Mouse (Mus musculus) frontal cortex, postnatal 14 days (tissue): ENCODE data around the gene Glp1r.

ENCODE experiments used
- DNase-seq, 2 experiments: peaks; one replicate each; pipeline ENCODE4 v3.0.0; 2022; ENCODE audit warnings: low spot score in 2 of 2

Gene Glp1r

DNA sequence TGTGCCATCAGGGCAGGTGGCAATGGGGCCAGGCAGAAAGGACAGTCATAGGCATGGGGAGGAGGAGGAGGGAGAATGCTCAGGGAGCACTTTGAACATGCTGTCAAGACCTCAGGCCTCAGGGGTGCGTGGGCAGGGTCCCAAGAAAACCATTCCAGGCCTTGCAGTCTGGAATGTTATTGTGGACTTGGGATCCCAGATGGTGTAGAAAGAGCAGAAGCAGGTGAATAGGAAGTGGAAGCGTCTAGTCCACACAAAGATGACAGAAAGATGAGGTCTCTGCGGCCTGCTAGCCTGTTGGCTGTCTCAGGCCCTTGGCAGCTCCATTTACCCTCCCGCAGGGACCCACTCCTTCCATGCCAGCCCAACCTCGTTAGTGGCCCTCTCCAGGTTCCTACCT lies 10.9 kb downstream of the Glp1r start:
- no peak for DNase-seq

DNA sequence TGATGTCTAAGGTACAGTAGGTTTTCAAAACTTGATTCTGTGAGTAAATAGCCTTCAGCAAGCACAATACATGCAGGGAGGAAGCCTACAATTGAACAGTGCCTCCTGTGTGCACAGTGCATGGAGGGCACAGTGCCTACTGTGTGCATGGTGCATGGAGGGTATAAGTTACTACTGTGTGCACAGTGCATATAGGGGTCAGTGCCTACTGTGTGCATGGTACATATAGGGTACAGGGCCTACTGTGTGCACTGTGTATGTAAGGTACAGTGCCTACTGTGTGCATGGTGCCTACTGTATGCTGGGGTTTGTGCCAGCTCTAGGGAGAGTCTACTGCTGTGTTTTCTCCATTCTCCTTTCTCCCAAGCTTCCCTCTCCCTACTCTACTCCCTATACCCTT lies 12.6 kb downstream of the Glp1r start:
- DNase-seq, result no peak

DNA sequence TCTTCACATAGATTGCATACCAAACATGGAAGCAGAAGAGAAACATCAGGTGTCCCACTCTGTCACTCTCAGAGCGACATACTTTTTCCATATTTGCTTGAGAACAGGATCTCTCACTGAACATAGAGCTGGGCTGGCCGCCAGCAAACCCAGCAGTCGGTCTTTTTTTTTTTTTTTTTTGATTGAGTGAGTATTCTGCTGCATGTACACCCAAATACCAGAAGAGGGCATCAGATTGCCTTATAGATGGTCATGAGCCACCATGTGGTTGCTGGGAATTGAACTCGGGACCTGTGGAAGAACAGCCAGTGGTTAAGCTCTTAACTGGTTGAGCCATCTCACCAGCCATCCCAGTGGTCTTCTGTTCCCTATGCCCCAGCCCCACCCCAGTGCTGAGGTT lies 21.9 kb downstream of the Glp1r start:
- no peak for DNase-seq

DNA sequence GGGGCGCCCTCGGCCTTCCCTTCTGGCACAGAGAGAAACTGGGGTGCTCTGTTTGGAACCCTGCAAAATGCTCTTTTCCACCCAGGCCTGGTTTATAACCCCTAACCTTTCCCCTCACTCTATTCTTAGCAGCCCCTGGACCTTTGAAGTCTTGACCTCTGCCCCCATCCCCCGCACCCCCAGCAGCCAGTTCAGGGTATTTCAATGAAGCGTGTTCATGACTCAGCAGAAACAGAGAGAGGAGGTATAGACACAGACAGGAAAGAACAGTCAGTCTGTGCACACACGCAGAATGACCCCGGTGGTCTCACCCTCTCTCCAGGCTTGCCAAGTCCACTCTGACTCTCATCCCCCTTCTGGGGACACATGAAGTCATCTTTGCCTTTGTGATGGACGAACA lies 29.2 kb downstream of the Glp1r start:
- DNase-seq, result no peak

DNA sequence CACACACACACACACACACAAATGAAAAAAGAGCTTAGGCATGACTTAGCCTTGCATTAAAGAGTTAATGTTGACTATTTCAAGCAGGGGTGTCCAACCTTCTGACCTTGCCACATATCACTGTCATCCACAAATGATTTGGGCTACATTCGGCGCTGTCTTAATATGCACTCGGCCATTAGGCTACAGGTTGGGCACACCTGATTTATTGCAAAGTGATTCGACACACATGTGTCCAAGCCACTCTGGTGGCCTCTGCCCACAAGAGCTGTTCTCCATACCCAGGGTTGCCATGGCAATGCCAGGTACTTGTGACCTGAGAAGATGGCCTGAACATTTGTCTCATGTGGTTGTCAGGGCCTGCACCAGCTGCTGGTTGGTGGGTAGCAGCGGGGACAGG lies 31.2 kb downstream of the Glp1r start:
- DNase-seq, result no peak

DNA sequence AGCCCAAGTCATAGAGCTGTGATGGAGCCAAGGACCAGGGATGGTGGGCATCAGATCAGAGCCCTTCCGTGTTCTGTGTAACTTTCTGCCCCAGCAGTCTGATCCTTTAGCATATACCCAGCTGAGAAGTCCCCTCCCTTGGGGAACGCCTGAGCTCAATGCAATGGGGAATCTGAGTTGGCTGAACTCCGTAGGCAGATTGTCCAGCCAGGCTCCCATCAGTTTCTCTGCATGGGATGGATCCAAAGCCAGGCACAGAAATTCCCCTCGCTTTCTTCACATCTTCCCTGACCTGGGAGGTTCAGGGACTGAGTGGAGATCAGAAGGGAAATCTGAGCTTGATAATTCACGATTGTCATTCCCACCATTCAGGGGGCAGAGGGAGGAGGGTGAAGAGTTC lies 33.7 kb downstream of the Glp1r start:
- no peak for DNase-seq

DNA sequence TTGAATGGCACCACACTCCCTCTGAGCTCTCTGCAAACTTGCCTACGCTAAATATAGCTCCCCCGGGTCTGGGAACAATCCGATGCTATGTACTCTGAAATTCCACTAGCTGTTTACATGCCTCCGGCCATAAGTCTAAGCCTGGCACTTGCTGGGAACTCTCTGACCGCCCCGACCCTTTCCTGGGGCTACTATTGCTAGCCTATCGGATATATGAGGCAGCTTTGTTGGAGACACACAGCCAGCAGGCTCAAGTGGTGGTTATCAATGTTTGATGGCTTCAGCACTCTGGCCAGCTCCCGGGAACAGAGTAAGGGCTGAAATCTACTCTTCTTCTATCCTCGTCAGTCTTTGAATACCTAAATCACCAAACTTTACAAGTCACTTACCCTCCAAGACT lies 36.9 kb downstream of the Glp1r start:
- no peak for DNase-seq

DNA sequence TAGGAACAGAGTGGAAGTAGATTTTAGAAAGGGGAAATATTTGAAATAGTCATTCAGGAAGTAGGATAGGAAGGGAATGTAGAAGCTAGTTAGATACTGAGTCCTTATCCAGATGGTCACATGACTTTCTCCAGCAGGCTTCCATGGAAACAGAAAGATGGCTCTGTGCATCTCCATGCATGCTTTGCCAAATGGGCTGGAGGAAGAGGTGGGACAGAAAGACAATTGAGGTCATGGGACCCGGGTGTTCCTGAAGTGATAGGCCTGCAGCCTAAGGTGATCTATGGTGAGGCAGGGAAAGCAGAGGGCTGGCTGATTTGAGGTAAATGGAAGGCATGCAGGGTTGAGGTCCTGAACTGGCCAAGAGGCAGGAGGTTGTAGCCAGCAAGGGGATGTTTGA lies 46.8 kb downstream of the Glp1r start:
- no peak for DNase-seq

DNA sequence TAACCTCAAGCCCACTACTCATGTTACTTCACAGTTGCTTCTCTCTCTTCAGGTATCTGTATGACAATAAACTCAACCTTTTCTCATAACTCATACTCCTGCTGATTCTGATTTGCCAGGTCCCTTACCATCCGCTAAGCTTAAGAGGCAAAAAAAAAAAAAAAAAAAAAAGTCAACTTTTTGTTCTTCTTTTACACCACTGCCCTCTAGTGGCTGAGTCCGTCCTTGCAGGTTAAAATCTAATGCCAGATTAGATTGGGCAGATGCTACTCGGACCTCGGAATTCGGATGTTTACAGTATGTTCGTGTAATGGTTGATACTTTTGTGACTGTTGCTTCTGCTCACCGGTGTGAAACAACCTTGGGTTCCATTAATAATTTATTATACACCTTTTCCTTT lies 49.2 kb downstream of the Glp1r start:
- peak in 1 of 2 experiments; percentile 78 for DNase-seq

DNA sequence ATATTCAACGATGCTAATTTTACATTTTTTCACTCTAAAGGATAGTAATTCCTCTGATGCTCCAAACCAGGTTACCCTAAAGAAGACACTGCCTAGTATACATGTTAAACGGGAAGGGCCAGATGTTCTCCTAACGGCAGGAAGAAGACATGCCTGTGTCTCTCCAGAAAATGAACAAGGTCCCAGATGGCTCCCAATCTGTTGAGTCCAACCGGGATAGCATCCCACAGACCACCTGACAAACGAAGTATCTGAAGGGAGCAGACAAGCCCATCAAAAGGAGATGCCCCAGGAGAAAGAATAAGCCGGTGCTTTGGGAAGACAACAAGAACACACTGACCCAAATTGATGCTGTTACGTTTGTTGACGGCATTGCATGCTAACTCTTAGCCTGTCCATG lies 50.0 kb downstream of the Glp1r start:
- no peak for DNase-seq

DNA sequence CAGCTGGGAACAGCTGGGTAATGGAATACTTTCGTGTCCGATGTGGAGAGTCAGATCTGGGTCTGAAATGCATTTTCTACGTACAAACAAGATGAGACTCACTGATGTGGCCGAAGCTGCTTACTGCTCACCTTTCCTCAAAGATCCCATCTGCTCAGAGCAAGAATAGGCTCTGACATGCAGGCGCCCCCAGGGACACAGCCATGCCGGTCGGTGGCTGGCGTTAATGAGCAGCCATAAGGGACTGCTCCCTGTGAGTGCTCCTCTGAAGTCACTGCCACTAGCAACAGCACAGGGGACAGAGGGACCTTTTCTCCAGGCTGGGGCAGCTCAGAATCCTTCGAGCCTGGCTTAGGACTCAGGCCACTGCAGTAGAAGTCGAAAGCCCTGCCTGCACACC lies 52.7 kb downstream of the Glp1r start, which contains the start of gene Umodl1:
TSS of gene Umodl1 (plus strand) at position 301 of the 400 bp plus-strand sequence.
- DNase-seq, result no peak

DNA sequence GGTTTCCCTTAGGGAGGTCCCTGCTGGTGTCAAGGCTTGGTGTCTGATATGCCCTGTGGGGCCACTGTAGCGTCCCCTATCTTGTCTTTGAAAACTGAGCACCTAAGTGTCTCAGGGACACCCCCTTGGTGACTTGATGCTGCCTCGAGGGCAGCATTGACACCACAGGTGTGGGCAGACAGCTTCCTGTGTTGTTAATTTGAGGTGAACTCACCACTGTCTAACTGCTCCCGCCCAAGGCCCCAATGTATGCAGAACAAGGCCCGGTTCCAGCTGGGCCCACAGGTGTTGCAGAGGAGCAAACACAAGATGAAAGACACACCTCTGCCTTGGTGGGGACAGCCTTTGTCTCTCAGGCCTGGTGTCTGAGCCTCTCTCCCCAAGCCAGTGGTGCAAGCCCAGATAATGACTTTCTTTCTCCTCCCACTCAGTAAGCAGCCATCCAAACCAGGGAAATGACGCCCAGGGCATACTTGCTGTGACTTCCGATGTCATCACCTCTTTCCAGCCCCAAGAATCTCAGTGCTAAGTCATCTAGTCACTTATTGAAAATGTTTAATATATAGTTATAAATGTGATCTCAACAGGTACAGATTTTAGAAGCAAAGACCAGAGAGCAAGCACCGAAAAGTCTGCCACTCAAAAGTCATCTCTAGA lies 60.4 kb downstream of the Glp1r start:
- DNase-seq, result no peak

DNA sequence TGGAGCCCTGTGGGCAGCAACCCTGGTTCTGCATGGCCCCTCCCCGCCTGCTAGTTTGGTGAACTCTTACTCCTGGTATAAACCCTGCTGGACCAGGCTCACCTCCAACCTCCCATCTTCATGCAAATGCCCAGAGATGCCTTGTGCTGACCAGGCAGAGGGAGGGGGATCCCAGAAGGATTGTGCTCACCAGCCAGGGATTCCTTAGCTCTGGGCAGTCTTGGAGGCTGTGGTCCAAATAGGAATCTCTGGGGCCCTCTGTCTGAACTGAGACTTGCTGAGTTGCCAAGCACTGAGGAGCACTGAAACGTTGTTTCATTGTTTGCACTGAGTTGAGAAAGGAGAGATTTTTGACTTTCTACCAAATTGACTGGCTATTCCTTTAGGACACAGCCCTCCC lies 61.3 kb downstream of the Glp1r start:
- DNase-seq, result no peak

DNA sequence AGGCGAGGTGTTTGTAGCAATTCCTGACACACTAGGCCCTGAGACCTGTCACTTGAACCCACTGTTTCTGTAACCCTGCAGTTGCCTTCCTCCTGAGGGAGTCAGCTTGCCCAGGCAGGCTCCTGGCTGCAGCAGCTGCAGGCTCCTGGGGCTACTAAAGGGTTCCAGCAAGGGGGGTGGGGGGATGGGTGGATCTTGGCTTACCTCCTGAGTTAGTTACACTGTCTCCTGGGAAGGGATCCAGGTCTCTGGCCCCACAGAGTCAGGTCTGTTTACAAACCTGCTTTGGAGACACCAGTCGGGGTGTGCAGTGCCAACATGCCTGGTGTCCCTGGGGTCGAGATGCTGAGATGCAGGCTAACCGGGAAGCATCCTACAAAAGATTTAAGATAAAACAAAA lies 68.4 kb downstream of the Glp1r start:
- DNase-seq, result no peak

DNA sequence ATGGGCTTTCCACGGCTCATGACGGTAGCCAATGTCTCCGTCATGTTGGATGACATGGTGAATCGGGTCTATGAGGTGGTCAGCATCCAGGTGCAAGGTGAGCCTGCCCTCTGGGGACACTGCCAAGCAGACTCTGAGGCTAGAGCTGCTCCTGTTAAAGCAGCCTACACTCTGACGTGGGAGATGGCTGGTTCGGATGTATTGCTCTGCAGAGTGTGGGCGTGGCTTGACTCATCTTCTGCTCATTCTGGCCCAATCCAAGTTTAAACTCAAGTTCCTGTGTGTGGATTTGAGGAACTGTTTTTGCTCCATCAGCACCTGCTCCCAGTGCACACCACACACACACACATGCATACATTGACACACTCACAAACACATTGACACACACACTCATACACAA lies 70.3 kb downstream of the Glp1r start:
- DNase-seq, result peak in 1 of 2 experiments; percentile 13

DNA sequence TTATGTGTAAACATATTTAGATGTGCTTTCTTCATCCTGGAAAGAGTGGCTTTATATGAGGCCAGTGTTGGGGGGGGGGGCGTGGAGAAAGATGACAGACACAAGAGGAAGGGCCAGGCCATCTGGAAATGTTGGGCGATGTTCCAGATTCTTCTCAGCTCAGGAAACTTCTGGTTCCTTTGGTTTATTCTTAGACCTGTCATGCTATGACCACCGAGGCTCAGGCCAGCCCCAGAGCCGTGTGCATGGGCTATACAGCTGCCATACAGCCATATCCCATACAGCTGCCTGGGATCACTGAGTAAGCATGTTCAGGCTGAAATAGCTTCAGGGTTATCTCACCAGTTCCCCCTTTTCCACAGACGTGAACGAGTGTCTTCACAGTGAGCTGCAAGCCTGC lies 71.7 kb downstream of the Glp1r start:
- DNase-seq, result peak in 1 of 2 experiments; percentile 38

DNA sequence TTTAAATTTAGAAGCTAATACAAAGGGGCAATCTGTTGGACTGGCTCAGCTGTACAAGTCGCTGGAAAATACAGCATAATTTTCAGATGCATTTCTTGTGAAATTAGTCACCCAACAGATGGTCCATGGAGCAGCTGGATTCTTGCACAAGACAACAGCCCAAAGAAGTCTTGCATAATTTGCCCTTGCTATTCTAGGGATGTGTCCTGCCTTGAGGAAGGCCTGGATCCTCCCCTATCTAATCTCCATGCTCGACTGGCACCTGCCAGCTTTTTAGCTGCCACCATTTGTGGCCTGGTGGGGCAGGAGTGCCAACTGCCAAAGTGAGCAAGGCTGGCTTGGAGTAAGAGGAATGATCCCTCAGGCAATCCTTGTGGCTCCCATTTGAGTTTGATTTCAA lies 75.7 kb downstream of the Glp1r start:
- no peak for DNase-seq

DNA sequence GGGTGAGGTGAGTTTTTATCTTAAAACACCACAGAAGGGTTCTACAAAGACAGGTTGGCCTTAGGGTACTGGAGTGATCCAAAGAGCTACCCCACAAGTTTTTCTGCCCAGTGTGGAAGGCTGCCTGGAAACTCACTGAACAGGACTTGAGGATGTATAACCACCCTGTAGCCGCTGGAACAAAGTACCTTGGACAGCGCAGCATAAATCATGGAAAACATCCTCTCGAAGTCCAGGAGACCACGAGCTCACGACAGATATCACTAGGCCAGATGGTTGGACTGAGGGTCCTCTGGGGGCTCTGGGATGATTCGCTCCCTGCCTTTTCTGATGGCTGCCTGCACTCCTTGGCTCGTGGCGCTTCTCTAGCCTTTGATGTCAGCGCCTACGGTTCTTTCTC lies 76.9 kb downstream of the Glp1r start:
- no peak for DNase-seq

DNA sequence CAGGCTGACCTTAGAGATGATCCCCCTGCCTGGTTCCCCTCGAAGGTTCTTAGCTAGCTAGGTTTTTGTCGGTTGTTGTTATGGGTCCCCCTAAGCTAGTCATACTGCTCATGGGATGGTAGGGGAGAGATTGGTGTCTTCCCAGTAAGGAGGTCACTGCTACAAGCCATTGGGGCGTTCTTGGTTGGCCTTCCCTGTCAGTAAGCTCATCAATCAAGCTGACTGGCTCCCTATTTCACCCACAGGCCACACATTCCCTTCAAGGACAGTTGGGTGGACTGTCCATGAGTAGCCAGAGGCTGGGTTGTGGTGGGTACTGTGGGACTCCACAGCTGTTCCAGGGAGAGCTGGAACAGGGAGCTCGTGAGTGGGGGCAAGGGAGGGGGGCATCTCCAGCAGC lies 81.9 kb downstream of the Glp1r start:
- DNase-seq, result no peak

DNA sequence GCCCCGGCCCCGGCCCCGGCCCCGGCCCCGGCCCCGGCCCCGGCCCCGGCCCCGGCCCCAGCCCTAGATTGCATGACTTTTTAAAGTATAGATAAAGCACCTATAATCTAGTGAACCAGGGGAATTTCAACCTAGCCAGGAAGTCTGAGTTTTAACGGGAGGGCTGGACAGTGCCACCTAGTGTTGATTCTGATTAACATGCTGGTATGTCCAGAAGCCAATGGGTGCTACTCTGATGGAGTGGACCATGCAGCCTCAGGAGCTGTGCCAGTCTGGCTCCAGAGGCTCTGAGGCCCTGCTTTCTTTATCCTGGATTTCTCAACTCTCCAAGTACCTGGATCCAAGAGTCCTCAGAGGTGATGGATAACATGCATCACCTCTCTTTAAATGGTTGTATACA lies 88.6 kb downstream of the Glp1r start:
- no peak for DNase-seq
